Mouse (Mus musculus) midbrain, embryonic 12.5 days (tissue): Measurements from ENCODE around the gene Myl10. TPM values are rescaled to one million over a fixed set of nuclear protein-coding genes. Genes with fewer than 3 reads are reported as not detected.
"Not testable (repeated sequence)": the region's sequence is repeated elsewhere in the genome, so short reads cannot be mapped to it uniquely, and the experiment has no call there.

Experiments used
- ATAC-seq: fragments of 200-750 bp; cut with Nextera tagmentation; 2 replicates; pipeline ENCODE4 v1.8.0; 2017; ENCODE audit warnings: low read depth, moderate TSS enrichment, moderate library complexity; ENCODE audit not compliant: low FRiP score
- H3K27ac ChIP-seq: fragments of 300-500 bp; sonication (generic); replicated peaks from 2 replicates; pipeline ENCODE4 v1.5.1; 2016; ENCODE audit warnings: mild to moderate bottlenecking
- H3K27me3 ChIP-seq: fragments of 300-500 bp; sonication (generic); 2 replicates; pipeline ENCODE4 v1.6.1; 2016; ENCODE audit warnings: mild to moderate bottlenecking
- H3K36me3 ChIP-seq: fragments of 300-500 bp; sonication (generic); 2 replicates; pipeline ENCODE4 v1.6.1; 2016
- H3K4me1 ChIP-seq: fragments of 300-500 bp; sonication (generic); 2 replicates; pipeline ENCODE4 v1.6.1; 2016
- H3K4me2 ChIP-seq: fragments of 300-500 bp; sonication (generic); replicated peaks from 2 replicates; pipeline ENCODE4 v1.6.1; 2016; ENCODE audit warnings: mild to moderate bottlenecking, moderate library complexity
- H3K4me3 ChIP-seq: fragments of 300-500 bp; sonication (generic); 2 replicates; pipeline ENCODE4 v1.5.1; 2016; ENCODE audit warnings: mild to moderate bottlenecking
- H3K9ac ChIP-seq: fragments of 300-500 bp; sonication (generic); replicated peaks from 2 replicates; pipeline ENCODE4 v1.6.1; 2016; ENCODE audit warnings: mild to moderate bottlenecking, moderate library complexity
- H3K9me3 ChIP-seq: fragments of 300-500 bp; sonication (generic); 2 replicates; pipeline ENCODE4 v1.6.1; 2016; ENCODE audit warnings: mild to moderate bottlenecking
- WGBS: fragments of 180-500 bp; shearing (Covaris S2); methylation state at CpG from one replicate; pipeline ENCODE4 v1.1.7; 2016; 5-methylcytosine and 5-hydroxymethylcytosine counted together
- polyA plus RNA-seq: library from polyadenylated mRNA; unstranded; fragments of >200 nt; fragmentation: Nextera tagmentation; extraction: Ambion mirVana; gene quantifications from 2 replicates; pipeline ENCODE4 v1.2.1, GENCODE M21; 2016

The Myl10 gene
- polyA plus RNA-seq, 1 experiment from 2014 or later, result not detected

- no peak for ATAC-seq
- WGBS, result 76% methylated on average over 12 of the region's 12 CpGs
- H3K27ac ChIP-seq, result no peak overlapping the region
- H3K4me1 ChIP-seq, result no peaks in the 10 kb centered on the region; the same call in 1 of the 2 replicates
- peaks cover 5% of the 10 kb centered on the region; the same call in 1 of the 2 replicates for H3K9me3 ChIP-seq
- no peak overlapping the region for H3K4me2 ChIP-seq
- peaks cover 12% of the 10 kb centered on the region; the same call in 1 of the 2 replicates for H3K27me3 ChIP-seq
- H3K36me3 ChIP-seq, result no peaks in the 10 kb centered on the region
- H3K9ac ChIP-seq, result no peak overlapping the region
- no peak overlapping the region for H3K4me3 ChIP-seq
Observed at GRCm38 (mm10) chr5:136708116-136708515, 15.2 kb downstream of the Myl10 start.

DNA sequence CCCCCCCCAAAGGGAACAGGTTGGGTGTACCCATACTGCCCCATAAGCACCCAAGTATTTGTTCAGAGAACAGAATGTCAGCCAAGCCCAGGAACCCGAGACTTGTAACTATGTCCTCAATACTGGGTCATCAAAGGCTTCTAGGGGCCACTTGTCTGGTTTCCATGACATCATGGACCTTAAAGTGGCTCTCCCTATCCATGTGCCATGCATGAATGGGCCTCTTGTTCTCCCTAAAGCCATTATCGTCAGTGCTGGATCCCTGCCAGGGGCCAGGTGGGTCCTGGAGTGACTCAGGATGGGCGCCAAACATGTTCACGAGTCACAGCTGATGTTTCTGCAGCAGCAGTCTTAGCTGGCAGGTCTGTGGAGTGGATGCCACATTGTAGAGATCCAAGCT lies 17.8 kb downstream of the Myl10 start:
- Histone ChIP-seq H3K27ac (no peak overlapping the region), H3K9ac (no peak overlapping the region), H3K4me1 (peaks cover 10% of the 10 kb centered on the region), H3K4me3 (no peak overlapping the region), H3K4me2 (no peak overlapping the region), H3K36me3 (no peaks in the 10 kb centered on the region), H3K27me3 (peaks cover 31% of the 10 kb centered on the region), H3K9me3 (no peaks in the 10 kb centered on the region)
- WGBS, result 53% methylated on average over 4 of the region's 4 CpGs
- ATAC-seq, result no peak

GRCm38 (mm10) chr5:136714232-136714875 lies 21.4 kb downstream of the Myl10 start:
- no peak for ATAC-seq
- Histone ChIP-seq H3K27ac (no peak overlapping the region), H3K4me3 (0 out of 2 replicates have a peak overlapping the region, but pooled peaks have one; percentile 7), H3K27me3 (peaks cover 24% of the 10 kb centered on the region), H3K9me3 (no peaks in the 10 kb centered on the region), H3K4me2 (peak overlapping the region; percentile 32), H3K36me3 (no peaks in the 10 kb centered on the region), H3K9ac (no peak overlapping the region), H3K4me1 (peaks cover 13% of the 10 kb centered on the region)
- WGBS, result 27% methylated on average over 32 of the region's 32 CpGs

GRCm38 (mm10) chr5:136714879-136715278 lies 21.9 kb downstream of the Myl10 start:
- Histone ChIP-seq H3K4me1 (peaks cover 13% of the 10 kb centered on the region), H3K36me3 (no peaks in the 10 kb centered on the region), H3K4me3 (no peak overlapping the region), H3K9ac (no peak overlapping the region), H3K27me3 (peaks cover 19% of the 10 kb centered on the region), H3K27ac (no peak overlapping the region), H3K4me2 (peak overlapping the region; percentile 32), H3K9me3 (no peaks in the 10 kb centered on the region)
- 21% methylated on average over 11 of the region's 11 CpGs for WGBS
- no peak for ATAC-seq

DNA sequence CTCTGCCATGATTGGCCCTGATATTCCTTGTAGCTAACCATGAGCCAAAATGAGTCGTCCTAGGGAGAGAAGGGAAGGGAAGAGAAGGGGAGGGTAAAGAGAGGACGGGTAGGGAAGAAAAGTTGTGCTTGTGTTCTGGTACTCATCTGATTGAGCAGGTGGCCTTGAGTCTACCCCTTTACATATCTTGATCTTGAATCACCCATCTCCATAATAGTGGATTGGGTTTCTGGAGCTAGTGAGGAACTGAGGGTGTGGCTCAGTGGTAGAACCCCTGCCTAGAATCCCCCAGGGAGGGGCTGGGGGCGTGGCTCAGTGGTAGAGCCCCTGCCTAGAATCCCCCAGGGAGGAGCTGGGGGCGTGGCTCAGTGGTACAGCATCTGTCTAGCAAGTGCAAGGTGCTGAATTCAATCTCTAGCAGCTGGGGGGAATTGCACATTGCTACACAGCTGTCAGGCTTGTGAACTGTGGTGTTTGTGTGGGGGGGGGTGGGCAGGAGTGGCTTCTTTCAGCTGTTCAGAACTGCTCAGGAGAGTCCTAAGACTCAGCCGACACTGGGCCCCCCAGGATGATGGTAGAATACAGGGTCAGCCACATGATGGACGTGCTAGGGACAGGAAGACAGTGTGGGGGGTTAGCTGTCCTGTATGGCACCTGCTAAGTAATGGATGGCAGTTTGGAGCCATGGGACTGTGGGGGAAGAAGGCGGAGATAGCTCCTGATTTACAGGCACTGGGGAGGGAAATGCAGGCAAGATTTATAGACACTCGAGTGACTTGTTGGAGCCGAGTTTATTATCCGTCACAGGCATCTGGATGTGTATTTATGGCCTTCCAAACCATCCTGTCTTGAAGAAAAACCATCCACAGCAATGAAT lies 24.0 kb downstream of the Myl10 start:
- Histone ChIP-seq H3K36me3 (no peaks in the 10 kb centered on the region), H3K9me3 (no peaks in the 10 kb centered on the region), H3K27me3 (peaks cover 19% of the 10 kb centered on the region), H3K27ac (no peak overlapping the region), H3K4me1 (peaks cover 13% of the 10 kb centered on the region), H3K4me2 (no peak overlapping the region), H3K9ac (no peak overlapping the region), H3K4me3 (no peak overlapping the region)
- ATAC-seq, result no peak
- WGBS, result 65% methylated on average over 10 of the region's 10 CpGs

- WGBS, result 93% methylated on average over 2 of the region's 2 CpGs
Observed at GRCm38 (mm10) chr5:136717573-136717854, 24.6 kb downstream of the Myl10 start.

DNA sequence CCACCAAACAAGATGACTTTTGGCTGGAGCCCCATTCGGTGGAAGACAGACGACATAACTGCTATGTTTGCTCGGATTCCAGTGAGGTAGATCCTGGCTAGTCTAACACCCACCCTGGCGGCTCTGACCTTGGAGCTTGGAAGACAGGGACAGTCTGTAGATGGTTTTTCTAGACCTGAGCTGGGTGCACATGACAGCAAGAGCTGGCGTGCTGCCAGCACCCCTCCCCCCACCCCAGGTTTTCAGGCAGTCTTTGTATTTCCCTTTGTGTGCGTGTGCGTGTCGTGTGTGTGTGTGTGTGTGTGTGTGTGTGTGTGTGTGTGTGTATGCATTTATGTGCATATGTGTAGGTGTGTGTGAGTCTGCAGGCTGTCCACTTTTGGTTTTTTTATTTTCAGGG lies 25.7 kb downstream of the Myl10 start:
- H3K4me1 ChIP-seq, result peaks cover 13% of the 10 kb centered on the region
- H3K27me3 ChIP-seq, result peaks cover 15% of the 10 kb centered on the region
- H3K27ac ChIP-seq, result no peak overlapping the region
- no peaks in the 10 kb centered on the region for H3K9me3 ChIP-seq
- H3K9ac ChIP-seq, result no peak overlapping the region
- no peak overlapping the region for H3K4me2 ChIP-seq
- no peak overlapping the region for H3K4me3 ChIP-seq
- no peaks in the 10 kb centered on the region for H3K36me3 ChIP-seq
- no peak for ATAC-seq
- WGBS, result 84% methylated on average over 8 of the region's 8 CpGs

More at GRCm38 (mm10) chr5:136717573-136717854, 24.6 kb downstream of the Myl10 start:
- no peaks in the 10 kb centered on the region for H3K36me3 ChIP-seq
- no peak overlapping the region for H3K9ac ChIP-seq
- no peak overlapping the region for H3K4me3 ChIP-seq
- no peak overlapping the region for H3K27ac ChIP-seq
- H3K9me3 ChIP-seq, result no peaks in the 10 kb centered on the region
- H3K4me2 ChIP-seq, result no peak overlapping the region
- ATAC-seq, result no peak
- peaks cover 19% of the 10 kb centered on the region for H3K27me3 ChIP-seq
- H3K4me1 ChIP-seq, result peaks cover 13% of the 10 kb centered on the region

DNA sequence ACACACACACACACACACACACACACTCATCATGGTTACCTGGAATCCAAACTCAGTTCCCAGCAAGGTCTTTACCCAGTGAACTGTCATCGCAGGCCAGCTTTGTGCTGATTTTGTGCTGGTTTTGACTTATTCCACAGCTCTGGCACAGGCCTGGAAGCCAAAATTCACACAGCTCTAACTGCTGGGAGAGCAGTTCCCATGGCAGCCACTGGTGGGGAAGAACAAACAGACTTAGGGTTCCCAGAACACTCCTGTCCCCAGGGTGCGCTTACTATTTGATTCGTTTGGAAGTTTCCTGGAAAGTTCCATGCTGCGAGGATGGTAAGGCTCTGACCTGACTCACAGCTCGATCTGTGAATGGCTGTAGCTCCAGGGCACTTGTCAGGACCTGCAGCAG lies 28.6 kb downstream of the Myl10 start:
- Histone ChIP-seq H3K9me3 (no peaks in the 10 kb centered on the region), H3K9ac (no peak overlapping the region), H3K4me1 (peaks cover 3% of the 10 kb centered on the region; the same call in 1 of the 2 replicates), H3K36me3 (no peaks in the 10 kb centered on the region), H3K4me3 (no peak overlapping the region), H3K27ac (no peak overlapping the region), H3K4me2 (no peak overlapping the region), H3K27me3 (no peaks in the 10 kb centered on the region)
- 79% methylated on average over 5 of the region's 5 CpGs for WGBS
- no peak for ATAC-seq

GRCm38 (mm10) chr5:136726271-136726670 lies 33.3 kb downstream of the Myl10 start:
- not testable (repeated sequence) for H3K4me2 ChIP-seq, H3K4me3 ChIP-seq, H3K27ac ChIP-seq, H3K27me3 ChIP-seq, ATAC-seq, H3K9me3 ChIP-seq, H3K9ac ChIP-seq, H3K36me3 ChIP-seq, H3K4me1 ChIP-seq
- WGBS, result 82% methylated on average over 5 of the region's 5 CpGs

- no peak overlapping the region for H3K9ac ChIP-seq
- H3K4me3 ChIP-seq, result no peak overlapping the region
- no peaks in the 10 kb centered on the region for H3K9me3 ChIP-seq
- 71% methylated on average over 6 of the region's 6 CpGs for WGBS
- H3K27ac ChIP-seq, result no peak overlapping the region
- no peak overlapping the region for H3K4me2 ChIP-seq
- H3K36me3 ChIP-seq, result no peaks in the 10 kb centered on the region
- no peaks in the 10 kb centered on the region for H3K4me1 ChIP-seq
- no peak for ATAC-seq
- H3K27me3 ChIP-seq, result no peaks in the 10 kb centered on the region
Observed at GRCm38 (mm10) chr5:136738918-136739317, 46.0 kb downstream of the Myl10 start.

DNA sequence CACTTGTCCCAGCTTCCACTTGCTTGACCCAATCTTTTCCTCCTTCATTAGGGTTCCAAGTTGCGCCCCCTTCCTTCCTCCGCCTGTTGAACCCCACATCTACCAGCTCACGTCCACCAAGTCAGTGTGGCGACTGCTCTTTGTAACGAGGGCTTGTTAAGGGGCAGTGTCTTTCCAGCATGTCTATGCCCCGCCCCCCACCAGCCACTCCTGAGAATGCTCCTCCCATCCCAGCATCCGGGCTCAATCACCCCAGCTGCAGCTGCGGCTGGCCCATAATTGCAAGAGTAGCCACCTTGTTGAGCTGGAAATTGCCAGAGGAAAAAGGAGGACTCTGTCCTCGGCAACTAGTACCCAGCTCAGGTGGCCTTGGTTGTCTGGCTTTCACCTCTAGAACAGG lies 53.6 kb downstream of the Myl10 start:
- ATAC-seq, result no peak
- Histone ChIP-seq H3K9me3 (peaks cover 13% of the 10 kb centered on the region; the same call in 1 of the 2 replicates), H3K36me3 (no peaks in the 10 kb centered on the region), H3K27me3 (no peaks in the 10 kb centered on the region), H3K4me1 (no peaks in the 10 kb centered on the region), H3K4me3 (no peak overlapping the region), H3K9ac (no peak overlapping the region), H3K4me2 (no peak overlapping the region), H3K27ac (no peak overlapping the region)
- WGBS, result 72% methylated on average over 9 of the region's 9 CpGs
